Mouse (Mus musculus): ENCODE data around the gene Ccdc86. TPM values are rescaled to one million over a fixed set of nuclear protein-coding genes. Genes with fewer than 3 reads are reported as not detected.
A peak's percentile ranks its signal among the peaks of the same experiment; 100 is the strongest.

Gene Ccdc86
- polyA plus RNA-seq, 1 experiment from 2014 or later, result 17.8 TPM

- 65% methylated on average over 3 of the region's 3 CpGs for WGBS (ENCODE audit: missing documents)
- Histone ChIP-seq H3K4me3 (ENCODE audit: inconsistent target) (no peak overlapping the region), H3K27ac (no peak overlapping the region), H3K36me3 (ENCODE audit: inconsistent target) (peaks cover 19% of the 10 kb centered on the region; the same call in 1 of the 2 replicates), H3K79me2 (ENCODE audit: inconsistent target) (no peaks in the 10 kb centered on the region)
Observed at GRCm38 (mm10) chr19:10907891-10908290, 41.2 kb downstream of the Ccdc86 start.

- WGBS (ENCODE audit: missing documents), result 95% methylated on average over 5 of the region's 5 CpGs
- Histone ChIP-seq H3K27ac (no peak overlapping the region), H3K79me2 (ENCODE audit: inconsistent target) (no peaks in the 10 kb centered on the region), H3K36me3 (ENCODE audit: inconsistent target) (peaks cover 41% of the 10 kb centered on the region), H3K4me3 (ENCODE audit: inconsistent target) (no peak overlapping the region)
Observed at GRCm38 (mm10) chr19:10905728-10906000, 43.4 kb downstream of the Ccdc86 start.

GRCm38 (mm10) chr19:10904927-10905727, 43.9 kb downstream of the Ccdc86 start:
- H3K36me3 ChIP-seq (ENCODE audit: inconsistent target), result peaks cover 46% of the 10 kb centered on the region
- no peak overlapping the region for H3K27ac ChIP-seq
- no peaks in the 10 kb centered on the region for H3K79me2 ChIP-seq (ENCODE audit: inconsistent target)
- no peak overlapping the region for H3K4me3 ChIP-seq (ENCODE audit: inconsistent target)
- WGBS (ENCODE audit: missing documents), result 83% methylated on average over 7 of the region's 7 CpGs

- H3K36me3 ChIP-seq (ENCODE audit: inconsistent target), result peaks cover 53% of the 10 kb centered on the region
- no peak overlapping the region for H3K4me3 ChIP-seq (ENCODE audit: inconsistent target)
- no peak overlapping the region for H3K27ac ChIP-seq
- 90% methylated on average over 5 of the region's 5 CpGs for WGBS (ENCODE audit: missing documents)
- H3K79me2 ChIP-seq (ENCODE audit: inconsistent target), result no peaks in the 10 kb centered on the region
Observed at GRCm38 (mm10) chr19:10904512-10904911, 44.6 kb downstream of the Ccdc86 start.

- no peak overlapping the region for H3K27ac ChIP-seq
- H3K36me3 ChIP-seq (ENCODE audit: inconsistent target), result peaks cover 72% of the 10 kb centered on the region
- peaks cover 30% of the 10 kb centered on the region for H3K79me2 ChIP-seq (ENCODE audit: inconsistent target)
- H3K4me3 ChIP-seq (ENCODE audit: inconsistent target), result no peak overlapping the region
- WGBS (ENCODE audit: missing documents), result 95% methylated on average over 5 of the region's 5 CpGs
Observed at GRCm38 (mm10) chr19:10901046-10901445, 48.0 kb downstream of the Ccdc86 start.

- Histone ChIP-seq H3K79me2 (ENCODE audit: inconsistent target) (peaks cover 37% of the 10 kb centered on the region), H3K27ac (no peak overlapping the region), H3K4me3 (ENCODE audit: inconsistent target) (no peak overlapping the region), H3K36me3 (ENCODE audit: inconsistent target) (peaks cover 72% of the 10 kb centered on the region)
- WGBS (ENCODE audit: missing documents), result 97% methylated on average over 6 of the region's 6 CpGs
Observed at GRCm38 (mm10) chr19:10900315-10900714, 48.8 kb downstream of the Ccdc86 start.

- H3K79me2 ChIP-seq (ENCODE audit: inconsistent target), result peaks cover 37% of the 10 kb centered on the region
- H3K36me3 ChIP-seq (ENCODE audit: inconsistent target), result peaks cover 49% of the 10 kb centered on the region
- no peak overlapping the region for H3K4me3 ChIP-seq (ENCODE audit: inconsistent target)
- H3K27ac ChIP-seq, result no peak overlapping the region
- 90% methylated on average over 8 of the region's 8 CpGs for WGBS (ENCODE audit: missing documents)
Observed at GRCm38 (mm10) chr19:10897491-10897890, 51.6 kb downstream of the Ccdc86 start.

GRCm38 (mm10) chr19:10896849-10897248, 52.2 kb downstream of the Ccdc86 start:
- H3K36me3 ChIP-seq (ENCODE audit: inconsistent target), result peaks cover 43% of the 10 kb centered on the region
- no peak overlapping the region for H3K27ac ChIP-seq
- H3K79me2 ChIP-seq (ENCODE audit: inconsistent target), result peaks cover 37% of the 10 kb centered on the region
- WGBS (ENCODE audit: missing documents), result 88% methylated on average over 7 of the region's 7 CpGs
- H3K4me3 ChIP-seq (ENCODE audit: inconsistent target), result no peak overlapping the region

GRCm38 (mm10) chr19:10895708-10896107, 53.4 kb downstream of the Ccdc86 start:
- H3K27ac ChIP-seq, result peak overlapping the region; percentile 65
- WGBS (ENCODE audit: missing documents), result 1% methylated on average over 16 of the region's 16 CpGs

GRCm38 (mm10) chr19:10895016-10895528, 54.0 kb downstream of the Ccdc86 start, which contains the start of gene Prpf19:
TSS of gene Prpf19 (plus strand) at chr19:10895231.
- peaks cover 25% of the 10 kb centered on the region; the same call in 1 of the 2 replicates for H3K36me3 ChIP-seq (ENCODE audit: inconsistent target)
- peak within 1 kb of the TSS; percentile 65 for H3K27ac ChIP-seq
- H3K4me3 ChIP-seq (ENCODE audit: inconsistent target), result peak within 1 kb of the TSS; percentile 92
- WGBS (ENCODE audit: missing documents), result under 1% methylated on average over 39 of the region's 43 CpGs
- peaks cover 37% of the 10 kb centered on the region for H3K79me2 ChIP-seq (ENCODE audit: inconsistent target)

More at GRCm38 (mm10) chr19:10895708-10896107, 53.4 kb downstream of the Ccdc86 start:
- H3K79me2 ChIP-seq (ENCODE audit: inconsistent target), result peaks cover 37% of the 10 kb centered on the region
- H3K36me3 ChIP-seq (ENCODE audit: inconsistent target), result peaks cover 31% of the 10 kb centered on the region
- H3K4me3 ChIP-seq (ENCODE audit: inconsistent target), result peak overlapping the region; percentile 92

GRCm38 (mm10) chr19:10892201-10892600, 56.9 kb downstream of the Ccdc86 start:
- WGBS (ENCODE audit: missing documents), result 93% methylated on average over 3 of the region's 3 CpGs

More at GRCm38 (mm10) chr19:10892201-10892600, 56.9 kb downstream of the Ccdc86 start:
- Histone ChIP-seq H3K79me2 (ENCODE audit: inconsistent target) (peaks cover 18% of the 10 kb centered on the region), H3K4me3 (ENCODE audit: inconsistent target) (no peak overlapping the region), H3K27ac (no peak overlapping the region), H3K36me3 (ENCODE audit: inconsistent target) (no peaks in the 10 kb centered on the region)

Other genes starting within 250 kb of the Ccdc86 start
- gene Cd5, start 210.3 kb downstream of the Ccdc86 start, polyA plus RNA-seq (2018), result 0.20 to 0.54 TPM (median 0.42 TPM) in 3 replicates
- 0.06 to 0.12 TPM in 2 of 3 replicates, not detected in the other for gene Cd6, start 119.2 kb downstream of the Ccdc86 start, polyA plus RNA-seq (2018)
- gene Slc15a3, start 109.5 kb downstream of the Ccdc86 start, polyA plus RNA-seq (2018), result 344 to 583 TPM (median 414 TPM) in 3 replicates
- 6.0 to 22.3 TPM (median 10.1 TPM) in 3 replicates for gene Tmem132a, start 79.3 kb downstream of the Ccdc86 start, polyA plus RNA-seq (2018)
- 30.6 to 77.7 TPM (median 50.2 TPM) in 3 replicates for gene Tmem109, start 67.3 kb downstream of the Ccdc86 start, polyA plus RNA-seq (2018)
- gene Prpf19, start 54.0 kb downstream of the Ccdc86 start, polyA plus RNA-seq (2018), result 43.4 to 93.2 TPM (median 51.6 TPM) in 3 replicates
- not detected in 3 replicates for gene Zp1, start 28.6 kb downstream of the Ccdc86 start, polyA plus RNA-seq (2018)
- gene Ptgdr2, start 12.1 kb downstream of the Ccdc86 start, polyA plus RNA-seq (2018), result not detected in 3 replicates
- gene Ms4a10, start 25.4 kb upstream of the Ccdc86 start, polyA plus RNA-seq (2018), result not detected in 3 replicates
- not detected in 3 replicates for gene Ms4a15, start 44.0 kb upstream of the Ccdc86 start, polyA plus RNA-seq (2018)
- not detected in 3 replicates for gene Ms4a18, start 68.8 kb upstream of the Ccdc86 start, polyA plus RNA-seq (2018)
- 0.63 TPM in 1 of 3 replicates, not detected in the others for gene Ms4a8a, start 131.8 kb upstream of the Ccdc86 start, polyA plus RNA-seq (2018)
- not detected in 3 replicates for gene 1700017D01Rik, start 181.6 kb upstream of the Ccdc86 start, polyA plus RNA-seq (2018)
- gene 1700025F22Rik, start 216.1 kb upstream of the Ccdc86 start, polyA plus RNA-seq (2018), result not detected in 3 replicates
- not detected in 3 replicates for gene Ms4a13, start 247.5 kb upstream of the Ccdc86 start, polyA plus RNA-seq (2018)